Mouse (Mus musculus): Measurements from ENCODE around the gene B4galnt3. TPM values are rescaled to one million over a fixed set of nuclear protein-coding genes. Genes with fewer than 3 reads are reported as not detected.

Gene B4galnt3
- polyA plus RNA-seq, 1 experiment from 2014 or later: not detected

DNA sequence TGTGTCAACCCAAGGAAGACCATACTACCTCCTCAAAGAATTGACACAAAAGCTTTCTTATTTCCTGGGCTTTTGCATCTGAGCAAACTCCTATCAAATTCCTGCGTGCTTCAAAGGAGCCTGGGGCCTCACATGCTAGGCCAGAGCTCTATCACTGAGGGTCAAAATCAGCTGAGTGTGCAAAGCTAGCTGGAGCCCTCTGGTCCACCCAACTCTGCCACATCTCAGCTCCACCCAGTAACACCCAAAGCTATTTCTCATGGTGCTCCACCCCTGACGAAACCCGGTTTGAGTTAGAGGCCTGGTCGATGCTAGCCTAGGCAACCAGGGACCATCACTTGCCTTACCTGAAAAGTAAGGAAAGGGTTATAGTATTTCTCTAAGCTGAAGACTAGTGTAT lies 39.2 kb downstream of the B4galnt3 start:
- H3K79me2 ChIP-seq (ENCODE audit: inconsistent target): no peaks in the 10 kb centered on the region
- no peaks in the 10 kb centered on the region for H3K36me3 ChIP-seq (ENCODE audit: inconsistent target)
- no peak overlapping the region for H3K27ac ChIP-seq
- WGBS (ENCODE audit: missing documents): 85% methylated on average over 4 of the region's 4 CpGs
- H3K4me3 ChIP-seq (ENCODE audit: inconsistent target): no peak overlapping the region

DNA sequence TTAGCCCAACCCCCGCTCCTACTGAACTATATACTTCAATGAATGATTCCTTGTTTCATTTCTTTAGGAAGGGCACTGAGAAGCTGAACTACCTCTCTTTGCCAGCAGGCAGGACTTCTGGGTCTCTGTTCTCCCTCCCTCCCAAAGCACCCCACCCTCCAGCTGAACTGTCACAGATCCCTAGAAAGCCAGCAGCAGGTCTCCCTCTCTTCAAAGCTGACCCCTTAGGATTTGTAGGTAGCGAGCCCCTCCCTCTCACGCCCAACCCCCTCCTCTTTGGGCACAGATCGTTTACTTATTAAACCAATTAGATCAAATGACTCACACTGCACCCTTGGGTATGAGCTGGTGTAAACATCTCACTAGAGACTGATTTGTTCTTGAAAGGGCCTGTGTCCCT lies 39.7 kb downstream of the B4galnt3 start:
- Histone ChIP-seq H3K27ac (no peak overlapping the region), H3K4me3 (ENCODE audit: inconsistent target) (no peak overlapping the region), H3K79me2 (ENCODE audit: inconsistent target) (no peaks in the 10 kb centered on the region), H3K36me3 (ENCODE audit: inconsistent target) (no peaks in the 10 kb centered on the region)
- WGBS (ENCODE audit: missing documents): 79% methylated on average over 4 of the region's 4 CpGs

DNA sequence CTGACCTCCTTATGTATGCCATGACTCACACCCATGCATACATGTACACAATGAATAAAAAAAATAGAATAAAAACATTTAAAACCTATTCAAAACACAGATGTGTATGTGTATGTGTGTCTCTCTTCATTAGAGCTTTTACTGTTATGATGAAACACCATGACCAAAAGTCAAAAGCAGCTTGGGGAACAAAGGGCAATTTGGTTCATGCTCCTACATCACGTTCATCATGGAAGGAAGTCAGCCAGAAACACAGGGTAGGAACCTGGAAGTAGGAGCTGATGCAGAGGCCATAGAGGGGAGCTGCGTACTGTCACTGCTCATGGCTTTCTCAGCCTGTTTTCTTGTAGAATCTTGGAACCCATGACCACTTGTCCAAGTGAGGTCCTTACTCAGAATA lies 41.6 kb downstream of the B4galnt3 start:
- 73% methylated on average over 2 of the region's 2 CpGs for WGBS (ENCODE audit: missing documents)
- Histone ChIP-seq H3K27ac (no peak overlapping the region), H3K36me3 (ENCODE audit: inconsistent target) (no peaks in the 10 kb centered on the region), H3K79me2 (ENCODE audit: inconsistent target) (no peaks in the 10 kb centered on the region), H3K4me3 (ENCODE audit: inconsistent target) (no peak overlapping the region)

DNA sequence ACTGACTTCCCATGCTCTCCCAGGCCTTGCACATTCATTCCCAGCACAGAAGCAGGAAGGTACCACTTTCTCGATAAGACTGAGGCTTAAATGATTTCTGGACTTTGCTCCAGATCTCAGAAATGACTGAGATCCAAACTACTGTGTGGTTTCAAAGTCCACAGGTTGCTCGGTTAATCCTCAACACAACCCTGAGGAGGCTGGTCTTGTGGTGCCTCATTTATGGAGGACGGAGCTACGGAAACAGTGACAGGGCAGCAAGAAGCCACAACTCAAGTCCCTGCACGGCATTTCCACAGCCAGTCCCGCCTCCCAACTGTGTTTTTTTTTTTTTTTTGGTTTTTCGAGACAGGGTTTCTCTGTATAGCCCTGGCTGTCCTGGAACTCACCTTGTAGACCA lies 43.3 kb downstream of the B4galnt3 start:
- Histone ChIP-seq H3K79me2 (ENCODE audit: inconsistent target) (no peaks in the 10 kb centered on the region), H3K4me3 (ENCODE audit: inconsistent target) (no peak overlapping the region), H3K36me3 (ENCODE audit: inconsistent target) (no peaks in the 10 kb centered on the region), H3K27ac (no peak overlapping the region)
- 75% methylated on average over 6 of the region's 7 CpGs for WGBS (ENCODE audit: missing documents)

DNA sequence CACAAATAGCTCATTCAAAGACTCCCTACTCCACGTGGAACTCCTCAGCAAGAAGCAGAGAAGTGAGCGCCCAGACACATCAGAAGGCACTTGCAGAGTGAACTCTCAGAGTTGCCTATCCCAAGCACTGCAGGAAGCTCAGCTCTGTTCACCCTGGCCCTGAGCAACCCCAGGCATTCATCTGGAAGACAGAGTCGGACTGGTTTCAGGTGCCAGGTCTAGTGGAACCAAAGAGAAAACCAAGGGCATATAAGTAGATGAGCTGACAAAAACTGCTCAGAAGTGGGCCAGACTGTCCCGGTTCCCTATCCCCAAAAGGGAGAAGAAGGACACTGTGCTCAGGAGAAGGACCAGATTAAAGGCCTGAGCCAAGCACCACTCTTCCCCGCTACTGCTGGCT lies 44.5 kb downstream of the B4galnt3 start:
- WGBS (ENCODE audit: missing documents): 87% methylated on average over 5 of the region's 5 CpGs
- Histone ChIP-seq H3K4me3 (ENCODE audit: inconsistent target) (no peak overlapping the region), H3K36me3 (ENCODE audit: inconsistent target) (no peaks in the 10 kb centered on the region), H3K27ac (no peak overlapping the region), H3K79me2 (ENCODE audit: inconsistent target) (no peaks in the 10 kb centered on the region)

DNA sequence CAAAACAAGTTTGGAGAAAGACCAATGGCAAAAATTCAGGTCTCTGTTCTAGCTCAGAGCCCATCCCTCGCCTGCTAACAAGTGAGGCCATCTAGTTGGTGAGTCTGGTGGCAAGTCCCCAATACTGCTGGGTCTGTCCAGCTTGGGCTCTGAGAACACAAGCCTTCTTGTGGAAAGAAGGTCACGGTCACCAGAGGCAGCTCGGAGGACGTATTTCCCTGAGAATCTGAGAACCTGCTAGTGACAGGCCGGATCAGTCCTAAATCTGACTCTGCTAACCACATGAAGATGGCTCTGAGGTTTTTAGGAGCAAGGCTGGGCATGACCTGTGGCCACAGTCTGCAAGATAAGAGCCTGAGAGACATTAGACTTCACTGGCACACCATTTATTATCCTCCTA lies 47.7 kb downstream of the B4galnt3 start:
- WGBS (ENCODE audit: missing documents): 93% methylated on average over 5 of the region's 5 CpGs
- H3K36me3 ChIP-seq (ENCODE audit: inconsistent target): no peaks in the 10 kb centered on the region
- H3K27ac ChIP-seq: no peak overlapping the region
- no peaks in the 10 kb centered on the region for H3K79me2 ChIP-seq (ENCODE audit: inconsistent target)
- no peak overlapping the region for H3K4me3 ChIP-seq (ENCODE audit: inconsistent target)

DNA sequence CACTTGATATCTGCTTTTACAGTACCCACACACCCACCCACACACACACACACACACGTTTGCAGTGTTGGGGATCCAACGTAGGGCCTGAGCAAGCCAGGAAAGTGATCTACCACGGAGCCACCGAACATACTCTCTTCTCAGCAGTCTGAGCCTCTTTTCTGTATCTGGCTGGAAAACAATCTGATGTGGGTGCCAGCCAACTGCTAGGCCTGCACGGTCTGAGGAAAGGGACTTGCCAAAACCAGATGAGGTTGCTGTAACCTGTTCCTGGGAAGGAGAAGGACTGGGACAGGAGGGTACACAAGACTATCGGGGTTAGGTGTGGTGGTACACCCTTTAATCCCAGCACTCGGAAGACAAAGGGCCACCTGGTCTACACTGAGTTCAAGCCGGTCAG lies 51.1 kb downstream of the B4galnt3 start:
- Histone ChIP-seq H3K79me2 (ENCODE audit: inconsistent target) (no peaks in the 10 kb centered on the region), H3K36me3 (ENCODE audit: inconsistent target) (no peaks in the 10 kb centered on the region), H3K4me3 (ENCODE audit: inconsistent target) (no peak overlapping the region), H3K27ac (no peak overlapping the region)
- WGBS (ENCODE audit: missing documents): 79% methylated on average over 8 of the region's 8 CpGs

DNA sequence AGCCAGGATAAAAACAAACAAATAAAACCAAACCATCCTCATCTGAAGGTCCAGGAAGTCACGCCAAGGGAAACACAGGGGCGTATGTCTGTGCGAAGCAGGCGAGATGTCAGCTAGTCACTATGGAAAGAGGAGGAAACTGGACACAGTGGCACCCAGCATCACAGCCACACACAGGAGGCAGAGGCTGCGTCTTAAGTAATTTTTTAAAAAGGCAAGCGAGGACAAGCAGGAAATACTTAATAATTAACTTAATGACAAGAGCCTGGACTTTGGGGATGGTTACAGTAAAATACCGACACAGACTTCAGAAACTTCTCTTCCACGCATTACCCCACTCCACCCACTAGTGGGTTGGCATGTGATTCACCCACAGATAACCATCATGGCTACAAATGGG lies 51.8 kb downstream of the B4galnt3 start:
- Histone ChIP-seq H3K4me3 (ENCODE audit: inconsistent target) (no peak overlapping the region), H3K36me3 (ENCODE audit: inconsistent target) (no peaks in the 10 kb centered on the region), H3K27ac (no peak overlapping the region), H3K79me2 (ENCODE audit: inconsistent target) (no peaks in the 10 kb centered on the region)
- WGBS (ENCODE audit: missing documents): 90% methylated on average over 8 of the region's 8 CpGs

DNA sequence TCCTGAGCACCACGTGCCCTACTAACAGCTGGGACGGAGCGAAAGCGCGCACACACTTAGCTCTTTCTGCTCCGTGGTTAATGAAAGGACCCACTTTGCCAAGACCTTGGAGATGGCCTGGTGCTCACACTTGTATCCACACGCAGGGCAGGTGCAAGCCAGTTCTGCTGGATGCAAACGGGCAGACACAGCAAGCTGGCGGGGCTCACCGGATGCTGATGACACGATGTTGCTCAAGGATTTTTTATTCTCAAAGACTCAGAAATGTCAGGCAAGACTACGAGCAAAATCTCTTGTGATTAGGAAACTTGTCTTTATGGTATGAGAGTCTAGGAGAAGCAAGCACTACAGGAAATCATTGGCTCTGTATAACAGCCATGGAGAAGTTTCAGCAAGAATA lies 52.9 kb downstream of the B4galnt3 start:
- Histone ChIP-seq H3K79me2 (ENCODE audit: inconsistent target) (no peaks in the 10 kb centered on the region), H3K36me3 (ENCODE audit: inconsistent target) (no peaks in the 10 kb centered on the region), H3K4me3 (ENCODE audit: inconsistent target) (no peak overlapping the region), H3K27ac (no peak overlapping the region)
- WGBS (ENCODE audit: missing documents): 88% methylated on average over 12 of the region's 12 CpGs

DNA sequence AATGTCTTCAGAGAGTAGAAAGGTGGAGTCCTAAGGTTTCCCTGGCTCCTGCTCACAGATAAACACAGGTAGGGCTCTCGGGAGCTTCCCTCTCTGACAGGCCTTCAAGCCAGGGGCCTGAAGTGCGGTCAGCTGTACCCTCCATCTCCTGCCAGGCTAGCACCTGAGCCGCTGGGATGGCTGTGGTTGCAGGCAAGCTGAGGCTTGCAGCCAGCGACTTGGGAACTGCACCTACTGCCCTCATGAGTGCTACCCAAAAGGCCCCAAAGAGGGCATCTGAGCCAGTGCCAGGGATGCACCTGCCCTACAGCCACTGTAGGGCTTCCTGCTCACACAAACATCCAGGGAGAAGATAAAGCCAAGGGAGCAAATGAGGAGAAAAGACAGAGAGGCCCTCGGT lies 53.9 kb downstream of the B4galnt3 start:
- H3K27ac ChIP-seq: no peak overlapping the region
- H3K4me3 ChIP-seq (ENCODE audit: inconsistent target): no peak overlapping the region
- H3K79me2 ChIP-seq (ENCODE audit: inconsistent target): no peaks in the 10 kb centered on the region
- 89% methylated on average over 5 of the region's 5 CpGs for WGBS (ENCODE audit: missing documents)
- H3K36me3 ChIP-seq (ENCODE audit: inconsistent target): no peaks in the 10 kb centered on the region

DNA sequence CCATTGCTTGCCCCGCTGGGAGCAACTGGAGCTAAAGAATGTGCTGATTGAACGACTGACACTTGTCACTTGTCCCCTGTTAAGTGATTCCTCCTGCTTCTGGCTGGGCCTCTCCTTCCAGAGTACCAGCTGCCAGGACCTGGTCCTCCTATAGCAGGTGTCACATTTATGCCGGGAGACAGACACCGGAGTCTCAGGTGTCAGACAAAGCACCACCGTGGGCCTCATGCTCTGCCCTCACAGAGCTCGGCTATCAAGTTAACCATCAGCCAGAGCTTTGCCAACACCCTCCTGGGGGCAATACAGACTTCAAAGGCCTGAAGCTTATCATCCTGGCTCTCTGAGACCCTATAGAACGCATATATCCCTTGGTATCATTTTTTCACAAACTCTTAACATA lies 58.5 kb downstream of the B4galnt3 start:
- Histone ChIP-seq H3K27ac (no peak overlapping the region), H3K4me3 (ENCODE audit: inconsistent target) (no peak overlapping the region), H3K79me2 (ENCODE audit: inconsistent target) (no peaks in the 10 kb centered on the region), H3K36me3 (ENCODE audit: inconsistent target) (no peaks in the 10 kb centered on the region)
- 84% methylated on average over 7 of the region's 7 CpGs for WGBS (ENCODE audit: missing documents)

DNA sequence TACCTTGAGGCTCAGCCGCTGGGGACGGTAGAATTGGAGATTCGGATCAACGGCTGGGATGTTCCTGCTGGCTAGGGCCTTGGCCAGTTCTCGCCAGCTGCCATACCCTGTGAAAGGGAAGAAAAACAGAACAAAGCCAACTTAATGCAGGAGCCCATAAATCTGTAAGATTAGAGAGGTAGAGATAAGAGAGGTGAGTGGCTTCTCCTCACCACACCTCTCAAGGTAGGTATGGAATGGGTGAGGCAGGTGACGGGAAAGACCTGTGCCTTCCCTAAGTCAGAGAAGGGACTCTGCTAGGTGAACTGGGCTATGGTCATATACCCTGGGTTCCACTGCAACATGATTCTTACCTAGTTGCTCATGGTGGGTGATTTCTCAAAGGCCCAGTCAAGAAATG lies 61.5 kb downstream of the B4galnt3 start:
- WGBS (ENCODE audit: missing documents): 88% methylated on average over 6 of the region's 6 CpGs
- H3K27ac ChIP-seq: no peak overlapping the region
- no peaks in the 10 kb centered on the region for H3K79me2 ChIP-seq (ENCODE audit: inconsistent target)
- no peaks in the 10 kb centered on the region for H3K36me3 ChIP-seq (ENCODE audit: inconsistent target)
- H3K4me3 ChIP-seq (ENCODE audit: inconsistent target): no peak overlapping the region

DNA sequence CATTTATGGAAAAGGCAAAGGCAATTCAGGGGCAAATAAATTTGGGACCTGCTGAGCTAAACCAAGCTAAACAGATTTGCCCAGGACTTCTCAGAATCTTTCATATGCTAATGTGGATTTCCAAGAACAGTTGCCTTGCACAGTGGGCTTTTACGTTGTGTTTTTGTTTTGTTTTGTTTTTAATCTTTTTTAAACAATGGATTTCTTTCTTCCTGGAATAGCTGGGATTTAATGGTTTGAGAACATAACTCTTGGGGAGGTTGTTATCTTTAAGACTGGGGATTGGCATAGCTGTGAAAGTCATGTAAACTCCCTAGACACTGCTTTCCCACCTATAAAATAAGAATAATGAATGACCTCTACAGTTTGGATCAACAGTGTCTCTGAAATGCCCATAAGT lies 63.9 kb downstream of the B4galnt3 start:
- WGBS (ENCODE audit: missing documents): 53% methylated on average over 1 of the region's 1 CpGs
- H3K27ac ChIP-seq: no peak overlapping the region
- no peaks in the 10 kb centered on the region for H3K79me2 ChIP-seq (ENCODE audit: inconsistent target)
- no peaks in the 10 kb centered on the region for H3K36me3 ChIP-seq (ENCODE audit: inconsistent target)
- no peak overlapping the region for H3K4me3 ChIP-seq (ENCODE audit: inconsistent target)

DNA sequence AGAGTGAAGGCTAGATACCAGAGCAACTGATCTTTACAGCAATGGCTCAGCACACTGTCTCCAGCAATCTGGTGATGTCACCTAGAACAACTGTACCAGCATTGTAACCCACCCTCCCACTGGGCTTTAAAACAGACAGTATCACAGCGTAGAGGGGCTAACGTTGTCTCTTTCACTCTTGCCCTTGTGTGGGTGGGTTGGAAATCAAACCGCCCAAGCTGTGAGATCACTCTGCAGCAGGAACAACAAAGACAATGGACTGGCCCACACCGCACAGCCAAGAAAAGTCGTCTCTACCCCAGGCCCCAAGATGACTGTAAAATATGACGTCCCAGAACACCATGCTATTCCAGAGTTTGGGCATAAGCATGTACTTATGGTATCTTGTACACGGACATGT lies 64.6 kb downstream of the B4galnt3 start:
- 75% methylated on average over 7 of the region's 7 CpGs for WGBS (ENCODE audit: missing documents)

DNA sequence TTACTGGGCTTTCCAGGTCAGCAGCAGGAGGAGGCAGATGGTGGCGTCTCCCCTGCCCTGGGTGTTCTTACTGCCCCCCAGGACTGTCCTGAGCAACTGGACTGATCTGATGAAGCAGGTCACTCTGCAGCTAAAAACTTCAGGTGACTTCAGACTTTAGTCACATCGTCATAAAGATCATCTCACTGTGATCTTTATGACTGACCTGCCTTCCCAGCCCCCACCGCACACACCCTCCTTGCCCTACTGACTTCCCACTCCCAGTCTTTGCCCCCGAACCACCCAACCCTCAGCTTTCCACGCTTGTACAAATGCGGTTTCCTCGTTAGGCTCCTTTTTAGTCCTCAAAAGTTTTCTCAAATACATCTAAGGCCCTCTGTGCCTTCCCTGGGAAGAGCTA lies 67.3 kb downstream of the B4galnt3 start:
- Histone ChIP-seq H3K4me3 (ENCODE audit: inconsistent target) (no peak overlapping the region), H3K79me2 (ENCODE audit: inconsistent target) (no peaks in the 10 kb centered on the region), H3K27ac (no peak overlapping the region), H3K36me3 (ENCODE audit: inconsistent target) (no peaks in the 10 kb centered on the region)
- WGBS (ENCODE audit: missing documents): 89% methylated on average over 7 of the region's 7 CpGs

More for the DNA sequence above, 64.6 kb downstream of the B4galnt3 start:
- H3K27ac ChIP-seq: no peak overlapping the region
- H3K4me3 ChIP-seq (ENCODE audit: inconsistent target): no peak overlapping the region
- no peaks in the 10 kb centered on the region for H3K79me2 ChIP-seq (ENCODE audit: inconsistent target)
- no peaks in the 10 kb centered on the region for H3K36me3 ChIP-seq (ENCODE audit: inconsistent target)

DNA sequence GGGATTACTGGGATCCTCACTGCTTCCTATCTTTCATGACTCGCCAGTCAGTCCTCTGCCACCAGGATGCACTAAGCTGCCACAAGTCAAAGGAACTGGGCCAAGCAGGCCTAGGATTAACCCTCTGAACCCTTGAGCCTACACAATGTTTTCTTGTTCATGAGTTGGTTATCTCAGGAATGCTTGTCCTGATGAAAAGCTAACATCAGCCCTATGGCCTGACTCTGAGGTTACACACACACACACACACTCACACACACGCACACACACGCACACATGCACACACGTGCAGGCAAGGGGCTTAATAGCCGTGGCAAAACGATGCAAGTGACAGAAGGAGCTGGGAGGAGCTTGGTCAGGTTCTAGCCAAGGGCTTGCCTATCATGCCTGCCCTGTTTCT lies 69.0 kb downstream of the B4galnt3 start:
- Histone ChIP-seq H3K36me3 (ENCODE audit: inconsistent target) (no peaks in the 10 kb centered on the region), H3K27ac (no peak overlapping the region), H3K79me2 (ENCODE audit: inconsistent target) (no peaks in the 10 kb centered on the region), H3K4me3 (ENCODE audit: inconsistent target) (no peak overlapping the region)
- 59% methylated on average over 6 of the region's 6 CpGs for WGBS (ENCODE audit: missing documents)
